ENCODE assay signal across 9 mouse cellular contexts in the genomic region with DNA sequence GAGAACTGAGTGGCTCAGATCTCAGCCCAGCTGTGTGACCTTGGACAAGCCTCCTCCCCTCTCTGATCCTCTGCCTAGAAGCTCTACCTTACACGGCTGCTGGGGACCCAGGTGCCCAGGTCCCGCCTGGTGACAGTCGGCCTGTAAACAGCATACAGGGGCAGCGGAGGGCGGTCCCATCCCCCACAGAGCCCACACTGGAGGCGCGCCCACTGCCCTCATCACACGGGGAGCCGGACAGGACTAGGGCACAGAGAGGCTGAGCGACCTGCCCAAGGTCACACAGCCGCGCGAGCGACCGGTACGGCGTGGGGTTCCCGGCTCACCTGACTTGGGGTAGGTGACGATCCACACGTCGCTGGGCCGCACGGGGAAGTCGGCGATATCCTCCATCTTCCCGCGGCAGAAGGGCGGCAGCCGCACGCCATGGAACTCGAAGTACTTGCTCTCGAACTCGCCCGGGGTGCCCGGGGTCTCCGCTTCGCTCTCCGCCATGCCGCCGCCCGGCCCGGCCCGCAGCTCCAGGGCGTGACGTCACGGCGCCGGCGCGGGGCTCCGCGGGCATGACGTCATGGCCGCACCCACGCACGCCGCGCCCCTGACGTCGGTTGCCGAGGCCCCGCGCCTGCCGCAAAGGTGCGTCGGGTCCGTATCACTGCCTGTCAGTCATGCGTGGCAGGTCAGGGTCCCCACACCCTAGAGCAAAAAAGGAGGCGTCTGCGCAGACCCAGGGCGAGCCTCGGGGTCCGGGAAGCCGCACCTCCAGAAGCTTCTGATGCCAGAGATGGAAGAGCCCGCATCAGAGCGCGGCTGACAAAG. TPM values are rescaled to one million over a fixed set of nuclear protein-coding genes. Genes with fewer than 3 reads are reported as not detected.
DNase-seq lines count a peak whose midpoint lies in the region; ATAC-seq and TF ChIP-seq lines count a peak whose summit lies in the region.
"Had no signal": no experiment of that assay in that cellular context is flagged by ENCODE, and none has a peak within 500 bp of the region (broad histone marks: within the 10 kb centered on the region; RNA-seq: fewer than 3 reads in every experiment).

Sult4a1 (minus strand) TSS at position 650 of the 819 bp plus-strand sequence.

- H3K4me1 ChIP-seq in hindbrain, embryonic 14.5 days (replicated peaks; ENCODE audit: control insufficient read depth, insufficient read depth, low read length): peaks cover 24% of the 10 kb centered on the region
- 0 out of 2 replicates have a peak, but pooled peaks cover 3% of the 10 kb centered on the region for H3K4me1 ChIP-seq in liver, embryonic 11.5 days (replicated peaks; ENCODE audit: control insufficient read depth, insufficient read depth, low read length)

- WGBS in hindbrain, embryonic 14.5 days: 2% methylated on average over 77 of the region's 77 CpGs
- WGBS in liver, embryonic 11.5 days: 3% methylated on average over 77 of the region's 77 CpGs

- intact Hi-C loops in gastrocnemius, adult 2 months (cut with DNase I): no loop called here

- peak within 1 kb of the TSS; percentile 46 for H3K4me3 ChIP-seq in gastrocnemius, adult 2 months
- peak within 1 kb of the TSS; percentile 75 for H3K4me3 ChIP-seq in hindbrain, embryonic 14.5 days (replicated peaks; ENCODE audit: low read length)
- H3K4me3 ChIP-seq in liver, embryonic 11.5 days (ENCODE audit: low read depth, low read length): peak within 1 kb of the TSS; percentile 52

- no peak for TF ChIP-seq CTCF in gastrocnemius, adult 2 months (IDR thresholded peaks at IDR 0.05)

- no peaks in the 10 kb centered on the region for H3K27me3 ChIP-seq in hindbrain, embryonic 14.5 days (ENCODE audit: control insufficient read depth, insufficient read depth, low read length)
- peaks cover 31% of the 10 kb centered on the region for H3K27me3 ChIP-seq in liver, embryonic 11.5 days (replicated peaks; ENCODE audit: control insufficient read depth, insufficient read depth, low read length)

- no peaks in the 10 kb centered on the region for H3K9me3 ChIP-seq in hindbrain, embryonic 14.5 days (ENCODE audit: control insufficient read depth, low read length)
- H3K9me3 ChIP-seq in liver, embryonic 11.5 days (ENCODE audit: control insufficient read depth, low read length): no peaks in the 10 kb centered on the region

- peak within 1 kb of the TSS; percentile 85 for H3K4me2 ChIP-seq in hindbrain, embryonic 14.5 days (replicated peaks)
- H3K4me2 ChIP-seq in liver, embryonic 11.5 days: peak within 1 kb of the TSS; percentile 81

- no peak for DNase-seq in gastrocnemius, adult 2 months
- no peak for DNase-seq in gastrocnemius, postnatal 4 days (ENCODE audit: low spot score in 2 of 2)
- DNase-seq in ES-CJ7 (ENCODE audit: low read depth, low spot score): peak; percentile 58
- DNase-seq in embryo, embryonic 10 days (ENCODE audit: low spot score): peak; percentile 17
- peak; percentile 79 for DNase-seq in hindbrain, embryonic 14.5 days (ENCODE audit: low spot score)
- DNase-seq in liver, embryonic 11.5 days (ENCODE audit: low spot score): no peak
- peak; percentile 76 for DNase-seq in right cerebral cortex, postnatal 14 days
- DNase-seq in ovary, postnatal 36 days (ENCODE audit: low spot score): no peak

- H3K9ac ChIP-seq in hindbrain, embryonic 14.5 days: peak within 1 kb of the TSS; percentile 83
- no peak within 1 kb of the TSS for H3K9ac ChIP-seq in liver, embryonic 11.5 days (ENCODE audit: low read depth, low read length)

- ATAC-seq in hindbrain, embryonic 14.5 days (ENCODE audit: low FRiP score): peak; percentile 60
- ATAC-seq in liver, embryonic 11.5 days (replicated peaks; ENCODE audit: low FRiP score): no peak

- no peaks in the 10 kb centered on the region for H3K36me3 ChIP-seq in hindbrain, embryonic 14.5 days (replicated peaks; ENCODE audit: control insufficient read depth, insufficient read depth)
- no peaks in the 10 kb centered on the region for H3K36me3 ChIP-seq in liver, embryonic 11.5 days (ENCODE audit: control insufficient read depth, insufficient read depth, low read length)

- H3K27ac ChIP-seq in gastrocnemius, adult 2 months: no peak within 1 kb of the TSS
- peak within 1 kb of the TSS; percentile 78 for H3K27ac ChIP-seq in hindbrain, embryonic 14.5 days
- no peak within 1 kb of the TSS for H3K27ac ChIP-seq in liver, embryonic 11.5 days (ENCODE audit: low read depth, low read length)
- H3K27ac ChIP-seq: macrophage had no signal

RNA-seq across cellular contexts. Expression of gene Sult4a1, which starts in this region (rescaled TPM):
- not detected for total RNA-seq in gastrocnemius, adult 2 months (2021)
- not detected for total RNA-seq in gastrocnemius, postnatal 4 days (2021)
- polyA plus RNA-seq in hindbrain, embryonic 14.5 days (2014; fragmentation: Nextera tagmentation; extraction: Ambion mirVana): 70.3 and 78.6 TPM in 2 replicates
- polyA plus RNA-seq in liver, embryonic 11.5 days (2014; fragmentation: Nextera tagmentation; extraction: Ambion mirVana): 0.81 and 0.88 TPM in 2 replicates
- polyA plus RNA-seq: macrophage had no signal

Comparison
In these comparisons a context has a peak if more than half of its experiments do, and no peak if none do; other contexts are left out.
1. RNA of gene Sult4a1 (polyA plus RNA-seq): 70.3 to 78.6 TPM in hindbrain, embryonic 14.5 days; 0.81 to 0.88 TPM in liver, embryonic 11.5 days; every median in the first group is over 10 times any median in the second.
2. DNase-seq: peak in ES-CJ7 (single experiment), embryo, embryonic 10 days (single experiment), hindbrain, embryonic 14.5 days (single experiment) and right cerebral cortex, postnatal 14 days (single experiment); none in gastrocnemius, adult 2 months (single experiment), gastrocnemius, postnatal 4 days (0 of 2), liver, embryonic 11.5 days (single experiment) and ovary, postnatal 36 days (single experiment).
3. Peak in every context shown above with its lines, with median percentiles within 50 percentile points of each other: H3K4me3 ChIP-seq.